ENCODE assay signal across 17 mouse cellular contexts in genomic region chr5:103779836-103780235, GRCm38 (mm10).
DNase-seq lines count a peak whose midpoint lies in the region; ATAC-seq and TF ChIP-seq lines count a peak whose summit lies in the region.
"Had no signal": no experiment of that assay in that cellular context is flagged by ENCODE, and none has a peak within 500 bp of the region (broad histone marks: within the 10 kb centered on the region; RNA-seq: fewer than 3 reads in every experiment).

No protein-coding gene starts in this region.

- no peak for ATAC-seq in hindbrain, embryonic 16.5 days
- no peak for ATAC-seq in lung, postnatal 0 days
- ATAC-seq in embryonic facial prominence, embryonic 14.5 days (ENCODE audit: low read depth) = no peak
- ATAC-seq in liver, postnatal 0 days = no peak
- ATAC-seq: activated CD4-positive, CD25-positive, alpha-beta regulatory T cell, adult 4 months had no signal

- H3K4me2 ChIP-seq in hindbrain, embryonic 16.5 days (ENCODE audit: low read length) = no peak overlapping the region
- H3K4me2 ChIP-seq in lung, postnatal 0 days (replicated peaks; ENCODE audit: low read depth, low read length) = no peak overlapping the region
- H3K4me2 ChIP-seq in embryonic facial prominence, embryonic 14.5 days (ENCODE audit: low read depth, low read length) = no peak overlapping the region
- H3K4me2 ChIP-seq in liver, postnatal 0 days (ENCODE audit: low read depth, low read length) = 0 out of 2 replicates have a peak overlapping the region, but pooled peaks have one; percentile 6

- H3K36me3 ChIP-seq in hindbrain, embryonic 10.5 days = peaks cover 15% of the 10 kb centered on the region
- H3K36me3 ChIP-seq in hindbrain, embryonic 16.5 days (ENCODE audit: control insufficient read depth, insufficient read depth, low read length) = no peaks in the 10 kb centered on the region
- H3K36me3 ChIP-seq in lung, postnatal 0 days (ENCODE audit: insufficient read depth, low read length) = peaks cover 9% of the 10 kb centered on the region; the same call in 1 of the 2 replicates
- peaks cover 9% of the 10 kb centered on the region; the same call in 1 of the 2 replicates for H3K36me3 ChIP-seq in embryonic facial prominence, embryonic 14.5 days (ENCODE audit: control insufficient read depth, insufficient read depth, low read length)
- H3K36me3 ChIP-seq in liver, postnatal 0 days (replicated peaks; ENCODE audit: insufficient read depth, low read length) = peaks cover 27% of the 10 kb centered on the region

- no peak overlapping the region for H3K9ac ChIP-seq in hindbrain, embryonic 16.5 days (ENCODE audit: low read depth, low read length)
- H3K9ac ChIP-seq in lung, postnatal 0 days (replicated peaks; ENCODE audit: low read depth) = no peak overlapping the region
- H3K9ac ChIP-seq in embryonic facial prominence, embryonic 14.5 days (ENCODE audit: low read depth, low read length) = no peak overlapping the region
- no peak overlapping the region for H3K9ac ChIP-seq in liver, postnatal 0 days (replicated peaks)
- H3K9ac ChIP-seq: liver, embryonic 14.5 days had no signal

- peak overlapping the region; percentile 87 for H3K27ac ChIP-seq in hindbrain, embryonic 10.5 days
- H3K27ac ChIP-seq in hindbrain, embryonic 16.5 days (ENCODE audit: low read depth, low read length) = no peak overlapping the region
- peak overlapping the region; percentile 62 for H3K27ac ChIP-seq in lung, postnatal 0 days (ENCODE audit: low read length)
- no peak overlapping the region for H3K27ac ChIP-seq in embryonic facial prominence, embryonic 14.5 days (replicated peaks; ENCODE audit: low read depth, low read length)
- no peak overlapping the region for H3K27ac ChIP-seq in liver, postnatal 0 days (ENCODE audit: low read depth)
- H3K27ac ChIP-seq: liver, embryonic 14.5 days had no signal

- TF ChIP-seq CTCF in lung, postnatal 0 days (IDR thresholded peaks at IDR 0.05) = no peak
- no peak for TF ChIP-seq CTCF in liver, postnatal 0 days (IDR thresholded peaks at IDR 0.05; ENCODE audit: low read depth)

- H3K9me3 ChIP-seq in hindbrain, embryonic 10.5 days = no peaks in the 10 kb centered on the region
- no peaks in the 10 kb centered on the region for H3K9me3 ChIP-seq in hindbrain, embryonic 16.5 days (ENCODE audit: control insufficient read depth, low read length)
- H3K9me3 ChIP-seq in lung, postnatal 0 days (ENCODE audit: low read length) = no peaks in the 10 kb centered on the region
- H3K9me3 ChIP-seq in embryonic facial prominence, embryonic 14.5 days (ENCODE audit: control insufficient read depth, low read length) = no peaks in the 10 kb centered on the region
- H3K9me3 ChIP-seq in liver, postnatal 0 days (ENCODE audit: low read length) = no peaks in the 10 kb centered on the region

- peaks cover 74% of the 10 kb centered on the region for H3K4me1 ChIP-seq in hindbrain, embryonic 10.5 days (replicated peaks)
- peaks cover 18% of the 10 kb centered on the region for H3K4me1 ChIP-seq in hindbrain, embryonic 16.5 days (ENCODE audit: control insufficient read depth, insufficient read depth, low read depth, low read length)
- peaks cover 24% of the 10 kb centered on the region for H3K4me1 ChIP-seq in lung, postnatal 0 days (ENCODE audit: insufficient read depth, low read depth, low read length)
- H3K4me1 ChIP-seq in embryonic facial prominence, embryonic 14.5 days (ENCODE audit: control insufficient read depth, insufficient read depth, low read length) = peaks cover 25% of the 10 kb centered on the region
- H3K4me1 ChIP-seq in liver, postnatal 0 days (ENCODE audit: insufficient read depth) = peaks cover 66% of the 10 kb centered on the region

- no peaks in the 10 kb centered on the region for H3K27me3 ChIP-seq in hindbrain, embryonic 10.5 days (ENCODE audit: insufficient read depth, poor library complexity, severe bottlenecking)
- H3K27me3 ChIP-seq in hindbrain, embryonic 16.5 days (replicated peaks; ENCODE audit: control insufficient read depth, insufficient read depth, low read length) = no peaks in the 10 kb centered on the region
- H3K27me3 ChIP-seq in lung, postnatal 0 days (replicated peaks; ENCODE audit: insufficient read depth, low read length) = no peaks in the 10 kb centered on the region
- no peaks in the 10 kb centered on the region for H3K27me3 ChIP-seq in embryonic facial prominence, embryonic 14.5 days (replicated peaks; ENCODE audit: control insufficient read depth, insufficient read depth, low read length)
- no peaks in the 10 kb centered on the region for H3K27me3 ChIP-seq in liver, postnatal 0 days (ENCODE audit: insufficient read depth, low read length)

- no peak overlapping the region for H3K4me3 ChIP-seq in hindbrain, embryonic 10.5 days
- H3K4me3 ChIP-seq in hindbrain, embryonic 16.5 days (ENCODE audit: low read length) = no peak overlapping the region
- no peak overlapping the region for H3K4me3 ChIP-seq in lung, postnatal 0 days (ENCODE audit: low read depth, low read length)
- no peak overlapping the region for H3K4me3 ChIP-seq in embryonic facial prominence, embryonic 14.5 days (ENCODE audit: low read depth, low read length)
- no peak overlapping the region for H3K4me3 ChIP-seq in liver, postnatal 0 days (ENCODE audit: low read depth, low read length)
- H3K4me3 ChIP-seq: layer of hippocampus, adult 2 months had no signal

- 20% methylated on average over 10 of the region's 10 CpGs for WGBS in hindbrain, embryonic 10.5 days
- 31% methylated on average over 10 of the region's 10 CpGs for WGBS in hindbrain, embryonic 16.5 days
- WGBS in lung, postnatal 0 days = 36% methylated on average over 10 of the region's 10 CpGs
- WGBS in embryonic facial prominence, embryonic 14.5 days = 36% methylated on average over 10 of the region's 10 CpGs
- 39% methylated on average over 10 of the region's 10 CpGs for WGBS in liver, postnatal 0 days (ENCODE audit: insufficient replicate concordance)

- DNase-seq in hindbrain, embryonic 10.5 days (ENCODE audit: low spot score) = no peak
- no peak for DNase-seq in lung, postnatal 0 days (ENCODE audit: low spot score)
- DNase-seq in lung, postnatal 25 days (ENCODE audit: low spot score) = no peak
- peak; percentile 23 for DNase-seq in embryonic facial prominence, embryonic 14.5 days (ENCODE audit: low spot score)
- DNase-seq in liver, postnatal 0 days = no peak
- no peak for DNase-seq in urinary bladder, postnatal 14 days (ENCODE audit: low spot score)
- no peak for DNase-seq in spleen, adult 12 weeks (ENCODE audit: low spot score)
- DNase-seq: adrenal gland, postnatal 36 days; cerebellum, postnatal 10 days; heart, adult 11 months; lung, postnatal 4 days; right cerebral cortex, postnatal 14 days; thymus, postnatal 14 days had no signal

- TF ChIP-seq EP300 in lung, postnatal 0 days (IDR thresholded peaks at IDR 0.05) = no peak
- TF ChIP-seq EP300 in liver, postnatal 0 days (IDR thresholded peaks at IDR 0.05; ENCODE audit: low read depth) = no peak

Comparison
In these comparisons a context has a peak if more than half of its experiments do, and no peak if none do; other contexts are left out.
1. H3K27ac ChIP-seq: peak in hindbrain, embryonic 10.5 days (single experiment) and lung, postnatal 0 days (single experiment); none in hindbrain, embryonic 16.5 days (single experiment), embryonic facial prominence, embryonic 14.5 days (single experiment) and liver, postnatal 0 days (single experiment).